Mouse (Mus musculus) heart, postnatal 0 days (tissue): ENCODE results near the gene Gsc2. TPM values are rescaled to one million over a fixed set of nuclear protein-coding genes. Genes with fewer than 3 reads are reported as not detected.

Experiments
- ATAC-seq: fragments of 200-750 bp; cut with Nextera tagmentation; 2 replicates; pipeline ENCODE4 v1.8.0; 2017; ENCODE audit warnings: low read depth, moderate number of reproducible peaks, moderate library complexity; ENCODE audit not compliant: insufficient read depth
- DNase-seq: peaks from one replicate; pipeline ENCODE4 v3.0.0-alpha.2; 2016; ENCODE audit warnings: low spot score
- H3K27ac ChIP-seq: fragments of 300-500 bp; sonication (generic); 2 replicates; pipeline ENCODE4 v1.5.1; 2014; ENCODE audit warnings: low read depth, mild to moderate bottlenecking
- H3K27me3 ChIP-seq: fragments of 300-500 bp; sonication (generic); 2 replicates; pipeline ENCODE4 v1.6.1; 2014; ENCODE audit warnings: low read length, mixed read lengths; ENCODE audit not compliant: control insufficient read depth, insufficient read depth
- H3K36me3 ChIP-seq: fragments of 300-500 bp; sonication (generic); replicated peaks from 2 replicates; pipeline ENCODE4 v1.6.1; 2014; ENCODE audit warnings: low read length, mixed read lengths; ENCODE audit not compliant: control insufficient read depth, insufficient read depth
- H3K4me1 ChIP-seq: fragments of 300-500 bp; sonication (generic); 2 replicates; pipeline ENCODE4 v1.6.1; 2014; ENCODE audit warnings: antibody characterized with exemption; ENCODE audit not compliant: control insufficient read depth, insufficient read depth
- H3K4me2 ChIP-seq: fragments of 300-500 bp; sonication (generic); 2 replicates; pipeline ENCODE4 v1.6.1; 2014; ENCODE audit warnings: low read depth, mild to moderate bottlenecking, low read length, moderate library complexity
- H3K4me3 ChIP-seq: fragments of 300-500 bp; sonication (generic); 2 replicates; pipeline ENCODE4 v1.5.1; 2014; ENCODE audit warnings: low read depth, low read length
- H3K9ac ChIP-seq: fragments of 300-500 bp; sonication (generic); replicated peaks from 2 replicates; pipeline ENCODE4 v1.6.1; 2014; ENCODE audit warnings: low read depth, low read length, mixed read lengths
- H3K9me3 ChIP-seq: fragments of 300-500 bp; sonication (generic); replicated peaks from 2 replicates; pipeline ENCODE4 v1.6.1; 2016; ENCODE audit warnings: low read length; ENCODE audit not compliant: control insufficient read depth
- CTCF ChIP-seq: IDR thresholded peaks from 2 replicates; pipeline ENCODE4 v1.5.1; 2016; ENCODE audit warnings: antibody characterized with exemption, control low read depth, low read depth
- EP300 ChIP-seq: IDR thresholded peaks from 2 replicates; pipeline ENCODE4 v1.6.1; 2016; ENCODE audit warnings: antibody characterized with exemption, low read depth
- WGBS: fragments of 180-500 bp; shearing (Covaris S2); extraction: QIAGEN DNeasy Blood & Tissue Kit; methylation state at CpG from one replicate; pipeline ENCODE4 v1.1.7; 2014; 5-methylcytosine and 5-hydroxymethylcytosine counted together
- polyA plus RNA-seq: library from polyadenylated mRNA; unstranded; fragments of >200 nt; fragmentation: Nextera tagmentation; extraction: Ambion mirVana; gene quantifications from 2 replicates; pipeline ENCODE4 v1.2.1, GENCODE M21; 2015
- total RNA-seq: library from RNA; depleted of rRNA; stranded (reverse); fragments of >200 nt; gene quantifications from 2 replicates; pipeline ENCODE4 v1.2.3, GENCODE M21; 2014; ENCODE audit warnings: low replicate concordance

The Gsc2 gene
- total and polyA plus RNA-seq, 2 experiments from 2014 or later, result not detected

DNA sequence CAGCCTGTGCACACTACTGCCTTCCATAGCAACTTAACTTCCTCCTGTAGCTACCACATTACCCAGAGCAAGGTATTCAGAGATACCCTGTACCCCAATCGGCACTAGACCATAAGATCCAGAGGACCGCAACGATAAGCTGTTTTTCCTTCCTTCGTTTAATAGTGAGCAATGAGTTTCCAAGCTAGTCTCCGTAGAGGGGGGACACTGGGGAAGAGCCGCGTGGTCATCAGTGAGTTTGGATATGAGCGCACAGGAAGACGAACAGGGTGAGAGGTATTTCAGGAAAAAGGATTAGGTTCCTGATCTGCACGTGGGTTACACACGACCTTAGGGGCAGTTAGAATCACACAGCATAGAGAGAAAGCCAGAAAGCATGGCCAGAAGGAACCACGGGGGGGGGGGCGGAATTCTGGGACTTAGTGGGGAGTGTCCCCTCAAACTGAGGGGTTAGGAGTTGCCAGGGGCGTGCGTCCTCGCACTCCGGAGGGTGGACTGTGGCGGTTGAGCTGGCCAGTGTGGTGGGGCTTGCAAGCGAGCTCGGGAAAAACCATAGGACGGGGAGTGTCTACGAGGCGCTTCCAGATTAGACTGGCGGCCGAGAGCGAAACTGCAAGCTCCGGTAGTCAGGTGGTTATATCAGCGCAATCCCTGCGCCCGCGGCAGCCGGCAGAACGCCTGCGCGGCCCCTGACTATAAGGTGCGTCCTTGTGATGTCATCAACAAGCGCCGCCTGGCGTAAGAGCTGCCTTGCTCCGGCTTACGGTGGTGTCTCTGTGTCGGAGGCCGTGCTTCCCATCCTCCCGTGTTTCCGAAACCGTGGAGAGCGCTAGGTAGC, 6.7 kb upstream of the Gsc2 start:
- Histone ChIP-seq H3K27me3 (peaks cover 18% of the 10 kb centered on the region), H3K36me3 (0 out of 2 replicates have a peak, but pooled peaks cover 3% of the 10 kb centered on the region), H3K9ac (peak overlapping the region; percentile 82), H3K4me3 (peak overlapping the region; percentile 66), H3K27ac (peak overlapping the region; percentile 82), H3K4me1 (peaks cover 13% of the 10 kb centered on the region; the same call in 1 of the 2 replicates), H3K9me3 (no peaks in the 10 kb centered on the region), H3K4me2 (peak overlapping the region; percentile 97)
- DNase-seq (peak; percentile 98), ATAC-seq (peak; percentile 98)
- TF ChIP-seq CTCF (peak; percentile 50), EP300 (no peak; the same call in 1 of the 2 replicates)
- 2% methylated on average over 47 of the region's 47 CpGs for WGBS

DNA sequence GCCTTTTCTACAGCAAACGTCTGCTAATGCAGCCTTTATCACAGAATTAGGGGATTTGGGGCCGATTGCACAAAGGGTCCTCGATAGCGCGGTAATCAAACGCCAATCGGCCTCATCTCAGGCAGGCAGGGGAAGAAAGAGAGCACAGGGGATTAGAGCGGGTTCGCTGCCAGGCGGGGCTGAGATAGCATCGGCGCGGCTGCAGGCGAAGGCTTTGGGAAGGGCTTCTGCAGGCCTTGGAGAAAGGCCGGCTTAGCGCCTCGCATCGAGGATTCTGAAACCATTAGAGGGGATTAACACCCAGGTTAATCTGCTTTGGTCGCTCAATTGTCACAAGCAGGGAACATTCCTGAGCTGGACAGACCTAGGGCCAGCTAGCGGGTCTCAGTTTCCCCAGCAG, 5.7 kb upstream of the Gsc2 start:
- Histone ChIP-seq H3K9me3 (no peaks in the 10 kb centered on the region), H3K4me3 (no peak overlapping the region), H3K27ac (no peak overlapping the region), H3K4me1 (peaks cover 13% of the 10 kb centered on the region; the same call in 1 of the 2 replicates), H3K36me3 (0 out of 2 replicates have a peak, but pooled peaks cover 2% of the 10 kb centered on the region), H3K4me2 (peak overlapping the region; percentile 97), H3K9ac (0 out of 2 replicates have a peak overlapping the region, but pooled peaks have one; percentile 40), H3K27me3 (peaks cover 28% of the 10 kb centered on the region)
- DNase-seq, result no peak
- 11% methylated on average over 20 of the region's 20 CpGs for WGBS
- ATAC-seq, result no peak
- no peak for TF ChIP-seq CTCF
- no peak for TF ChIP-seq EP300

DNA sequence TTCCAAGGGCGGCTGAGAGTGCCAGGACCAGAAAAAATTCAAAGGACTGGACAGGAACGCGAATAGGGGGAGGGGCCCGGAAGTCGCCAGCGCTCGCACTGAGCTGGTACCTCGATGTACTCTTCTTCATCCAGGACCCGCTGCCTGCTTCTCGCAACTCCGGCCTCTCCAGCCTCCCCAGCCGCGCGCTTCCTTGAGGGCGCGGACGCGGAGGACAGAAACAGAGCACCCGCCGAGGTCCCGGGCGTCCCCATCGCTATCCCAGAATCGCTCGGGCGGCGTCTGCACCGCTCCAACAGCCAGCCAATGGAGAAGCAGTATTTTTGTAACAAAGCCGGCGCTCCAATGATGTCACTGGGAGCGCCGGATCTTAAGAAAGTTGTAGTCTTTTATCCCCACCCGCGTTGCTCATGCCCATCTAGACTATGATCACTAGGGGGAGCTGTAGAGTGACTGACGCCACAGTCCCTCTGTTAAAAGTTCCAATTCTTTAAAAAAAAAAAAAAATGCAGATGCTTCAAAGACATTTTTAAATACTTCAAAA, 3.7 kb downstream of the Gsc2 start, which contains the start of gene Ess2:
TSS of gene Ess2 (minus strand) at position 297 of the 544 bp plus-strand sequence.
- H3K27me3 ChIP-seq, result peaks cover 44% of the 10 kb centered on the region
- peaks cover 7% of the 10 kb centered on the region for H3K4me1 ChIP-seq
- peaks cover 30% of the 10 kb centered on the region for H3K36me3 ChIP-seq
- H3K27ac ChIP-seq, result peak within 1 kb of the TSS; percentile 62; the same call in 1 of the 2 replicates
- H3K9me3 ChIP-seq, result no peaks in the 10 kb centered on the region
- peak within 1 kb of the TSS; percentile 70 for H3K9ac ChIP-seq
- DNase-seq (peak; percentile 94), ATAC-seq (peak; percentile 95)
- under 1% methylated on average over 35 of the region's 35 CpGs for WGBS
- H3K4me3 ChIP-seq, result peak within 1 kb of the TSS; percentile 92
- peak within 1 kb of the TSS; percentile 75 for H3K4me2 ChIP-seq
- no peak for TF ChIP-seq EP300
- TF ChIP-seq CTCF, result peak; percentile 80

DNA sequence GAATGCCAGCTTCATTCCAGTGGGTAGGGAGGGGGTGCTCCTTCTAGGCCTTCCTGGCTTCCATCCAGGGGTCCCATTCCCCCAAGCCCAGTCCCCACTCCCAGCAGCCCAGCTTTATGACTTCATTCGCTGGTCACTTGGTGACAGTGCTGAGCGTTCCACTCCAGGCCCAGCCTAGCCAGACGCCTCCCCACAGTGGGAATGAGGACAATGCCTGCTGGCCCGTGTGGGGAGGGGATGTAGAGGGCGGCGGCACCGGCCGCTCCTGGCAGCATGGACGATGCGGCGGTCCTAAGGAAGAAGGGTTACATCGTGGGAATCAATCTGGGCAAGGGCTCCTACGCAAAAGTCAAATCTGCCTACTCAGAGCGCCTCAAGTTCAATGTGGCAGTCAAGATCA, 16.4 kb downstream of the Gsc2 start, which contains the start of the genes Dgcr2 and Tssk2:
TSS of gene Dgcr2 (minus strand) at position 101 of the 400 bp plus-strand sequence.
TSS of gene Tssk2 (plus strand) at position 176 of the 400 bp plus-strand sequence.
- H3K4me1 ChIP-seq, result no peaks in the 10 kb centered on the region
- DNase-seq (no peak), ATAC-seq (no peak)
- peaks cover 46% of the 10 kb centered on the region for H3K36me3 ChIP-seq
- 87% methylated on average over 14 of the region's 14 CpGs for WGBS
- H3K4me2 ChIP-seq, result no peak within 1 kb of the TSS
- no peaks in the 10 kb centered on the region for H3K9me3 ChIP-seq
- no peaks in the 10 kb centered on the region for H3K27me3 ChIP-seq
- TF ChIP-seq EP300, result no peak
- no peak for TF ChIP-seq CTCF
- no peak within 1 kb of the TSS for H3K4me3 ChIP-seq
- H3K27ac ChIP-seq, result no peak within 1 kb of the TSS
- no peak within 1 kb of the TSS for H3K9ac ChIP-seq

DNA sequence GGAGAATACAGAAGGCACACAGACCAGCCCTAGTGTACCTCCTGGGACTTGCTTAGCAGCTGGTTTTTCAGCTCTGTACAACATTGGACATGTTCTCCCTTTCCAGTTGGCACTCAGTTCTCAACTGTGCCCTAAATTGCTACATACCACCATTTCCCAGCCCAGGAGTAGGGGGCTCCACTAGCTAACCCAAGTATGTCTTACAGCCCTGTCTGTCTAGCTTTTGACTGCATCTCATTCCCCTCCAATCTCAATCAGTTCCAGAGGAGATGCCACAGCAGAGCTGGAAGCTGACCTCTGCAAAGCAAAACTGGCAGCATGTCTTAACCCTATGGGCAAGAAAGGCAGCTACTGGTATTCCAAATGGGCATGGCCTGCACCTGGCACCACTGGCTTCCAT, 18.8 kb downstream of the Gsc2 start:
- Histone ChIP-seq H3K4me2 (no peak overlapping the region), H3K4me3 (no peak overlapping the region), H3K9me3 (no peaks in the 10 kb centered on the region), H3K4me1 (peaks cover 13% of the 10 kb centered on the region), H3K9ac (no peak overlapping the region), H3K36me3 (peaks cover 22% of the 10 kb centered on the region), H3K27me3 (no peaks in the 10 kb centered on the region), H3K27ac (no peak overlapping the region)
- ATAC-seq (no peak), DNase-seq (no peak)
- TF ChIP-seq EP300 (no peak), CTCF (no peak)
